Mouse (Mus musculus) hindbrain, postnatal 0 days (tissue): ENCODE measurements around the gene Ryr2. TPM values are rescaled to one million over a fixed set of nuclear protein-coding genes. Genes with fewer than 3 reads are reported as not detected.
A peak's percentile ranks its signal among the peaks of the same experiment; 100 is the strongest.

Experiments used
- ATAC-seq: fragments of 200-750 bp; cut with Nextera tagmentation; 2 replicates; pipeline ENCODE4 v1.8.0; 2017; ENCODE audit warnings: mild to moderate bottlenecking, moderate TSS enrichment, moderate library complexity
- DNase-seq: peaks from one replicate; pipeline ENCODE4 v3.0.0-alpha.2; 2015; ENCODE audit warnings: low spot score
- H3K27ac ChIP-seq: fragments of 300-500 bp; sonication (generic); 2 replicates; pipeline ENCODE4 v1.5.1; 2014; ENCODE audit warnings: mild to moderate bottlenecking
- H3K27me3 ChIP-seq: fragments of 300-500 bp; sonication (generic); 2 replicates; pipeline ENCODE4 v1.6.1; 2014; ENCODE audit warnings: low read length, mixed read lengths; ENCODE audit not compliant: insufficient read depth
- H3K36me3 ChIP-seq: fragments of 300-500 bp; sonication (generic); 2 replicates; pipeline ENCODE4 v1.6.1; 2014; ENCODE audit warnings: low read length, mixed read lengths; ENCODE audit not compliant: insufficient read depth
- H3K4me1 ChIP-seq: fragments of 300-500 bp; sonication (generic); 2 replicates; pipeline ENCODE4 v1.6.1; 2014; ENCODE audit warnings: antibody characterized with exemption, low read length, mixed read lengths; ENCODE audit not compliant: insufficient read depth
- H3K4me2 ChIP-seq: fragments of 300-500 bp; sonication (generic); 2 replicates; pipeline ENCODE4 v1.6.1; 2014; ENCODE audit warnings: low read depth, mild to moderate bottlenecking, low read length, moderate library complexity, mixed read lengths
- H3K4me3 ChIP-seq: fragments of 300-500 bp; sonication (generic); 2 replicates; pipeline ENCODE4 v1.5.1; 2014; ENCODE audit warnings: low read length
- H3K9ac ChIP-seq: fragments of 300-500 bp; sonication (generic); replicated peaks from 2 replicates; pipeline ENCODE4 v1.6.1; 2014; ENCODE audit warnings: mild to moderate bottlenecking, low read length, moderate library complexity, mixed read lengths
- H3K9me3 ChIP-seq: fragments of 300-500 bp; sonication (generic); 2 replicates; pipeline ENCODE4 v1.6.1; 2016; ENCODE audit warnings: low read length, mixed read lengths
- CTCF ChIP-seq: IDR thresholded peaks from 2 replicates; pipeline ENCODE4 v1.5.1; 2016; ENCODE audit warnings: antibody characterized with exemption, control low read depth, low read depth
- WGBS: fragments of 180-500 bp; shearing (Covaris S2); extraction: QIAGEN DNeasy Blood & Tissue Kit; methylation state at CpG from one replicate; pipeline ENCODE4 v1.1.7; 2014; 5-methylcytosine and 5-hydroxymethylcytosine counted together
- polyA plus RNA-seq: library from polyadenylated mRNA; unstranded; fragments of >200 nt; fragmentation: Nextera tagmentation; extraction: Ambion mirVana; gene quantifications from 2 replicates; pipeline ENCODE4 v1.2.1, GENCODE M21; 2015
- total RNA-seq: library from RNA; depleted of rRNA; stranded (reverse); fragments of >200 nt; gene quantifications from 2 replicates; pipeline ENCODE4 v1.2.3, GENCODE M21; 2014

The Ryr2 gene
- total and polyA plus RNA-seq, 2 experiments from 2014 or later, result 3.8 to 29.8 TPM

DNA sequence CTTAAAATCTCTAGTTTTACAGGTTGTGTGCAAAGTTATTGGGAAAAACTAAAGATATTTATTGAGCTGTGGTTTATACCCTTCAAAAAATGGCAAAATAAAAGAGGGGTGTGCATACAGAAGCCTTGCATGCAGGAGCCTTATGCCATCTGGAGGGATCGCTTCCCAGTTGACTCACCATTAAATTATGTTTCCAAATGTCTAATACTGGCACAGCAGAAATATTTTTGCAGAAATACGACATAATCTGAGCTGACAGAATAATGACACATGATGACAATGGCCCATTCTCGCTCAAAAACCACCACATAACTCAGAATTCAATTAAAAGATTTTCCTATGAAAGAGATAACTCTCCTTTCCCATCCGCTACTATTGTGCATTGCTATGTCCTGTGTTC is 77.4 kb downstream of the Ryr2 start:
- Histone ChIP-seq H3K27ac (no peak overlapping the region), H3K9ac (no peak overlapping the region), H3K4me3 (no peak overlapping the region), H3K36me3 (no peaks in the 10 kb centered on the region), H3K4me1 (no peaks in the 10 kb centered on the region), H3K4me2 (no peak overlapping the region), H3K27me3 (no peaks in the 10 kb centered on the region), H3K9me3 (no peaks in the 10 kb centered on the region)
- ATAC-seq (no peak), DNase-seq (no peak)
- TF ChIP-seq CTCF, result no peak
- WGBS, result 81% methylated on average over 4 of the region's 4 CpGs

DNA sequence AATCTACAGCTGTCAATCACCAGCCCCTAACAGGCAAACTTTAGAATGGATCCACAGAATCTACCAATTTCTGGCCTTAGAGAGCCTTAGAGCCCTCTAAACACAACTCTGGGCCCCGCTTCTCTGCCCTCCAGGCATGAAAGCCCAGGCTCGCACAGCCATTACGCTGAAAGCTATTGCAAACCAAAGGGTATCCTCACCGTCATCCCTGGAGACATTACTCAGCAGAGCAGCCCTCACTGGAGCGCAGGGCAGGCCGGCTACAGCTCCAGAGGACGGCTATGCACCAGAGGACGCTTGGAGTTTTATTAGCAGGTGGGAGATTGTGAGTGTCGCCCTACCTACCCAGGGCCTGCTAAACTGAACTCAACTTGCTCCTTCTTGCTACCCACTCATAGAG is 88.7 kb downstream of the Ryr2 start:
- DNase-seq (no peak), ATAC-seq (peak; percentile 55)
- no peaks in the 10 kb centered on the region for H3K4me1 ChIP-seq
- H3K4me2 ChIP-seq, result no peak overlapping the region
- no peak for TF ChIP-seq CTCF
- no peak overlapping the region for H3K9ac ChIP-seq
- no peaks in the 10 kb centered on the region for H3K27me3 ChIP-seq
- peak overlapping the region; percentile 22; the same call in 1 of the 2 replicates for H3K27ac ChIP-seq
- no peaks in the 10 kb centered on the region for H3K9me3 ChIP-seq
- WGBS, result 73% methylated on average over 9 of the region's 9 CpGs
- no peaks in the 10 kb centered on the region for H3K36me3 ChIP-seq
- no peak overlapping the region for H3K4me3 ChIP-seq

DNA sequence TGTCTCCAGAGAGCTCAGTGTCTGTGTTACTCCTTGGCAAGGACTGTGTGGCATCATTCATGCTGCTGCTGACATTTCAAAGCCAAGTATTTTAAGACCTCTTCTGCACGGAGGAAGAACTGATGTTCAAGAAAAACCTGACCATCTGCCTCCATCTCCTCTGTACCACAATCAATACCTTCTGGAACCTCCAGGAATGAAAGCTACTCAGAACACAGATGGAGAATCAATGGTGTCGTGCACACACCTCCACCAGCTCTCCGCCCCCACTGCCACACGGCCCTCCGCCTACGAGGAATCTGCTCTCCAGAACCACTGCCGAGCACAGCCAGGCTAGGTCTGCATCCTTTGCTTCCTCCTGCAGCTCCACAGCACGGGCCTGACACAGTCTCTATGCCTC is 92.8 kb downstream of the Ryr2 start:
- ATAC-seq (no peak), DNase-seq (no peak)
- H3K9me3 ChIP-seq, result no peaks in the 10 kb centered on the region
- no peaks in the 10 kb centered on the region for H3K4me1 ChIP-seq
- no peak for TF ChIP-seq CTCF
- no peak overlapping the region for H3K4me3 ChIP-seq
- H3K36me3 ChIP-seq, result no peaks in the 10 kb centered on the region
- no peak overlapping the region for H3K27ac ChIP-seq
- 81% methylated on average over 8 of the region's 8 CpGs for WGBS
- no peaks in the 10 kb centered on the region for H3K27me3 ChIP-seq
- no peak overlapping the region for H3K9ac ChIP-seq
- H3K4me2 ChIP-seq, result no peak overlapping the region

DNA sequence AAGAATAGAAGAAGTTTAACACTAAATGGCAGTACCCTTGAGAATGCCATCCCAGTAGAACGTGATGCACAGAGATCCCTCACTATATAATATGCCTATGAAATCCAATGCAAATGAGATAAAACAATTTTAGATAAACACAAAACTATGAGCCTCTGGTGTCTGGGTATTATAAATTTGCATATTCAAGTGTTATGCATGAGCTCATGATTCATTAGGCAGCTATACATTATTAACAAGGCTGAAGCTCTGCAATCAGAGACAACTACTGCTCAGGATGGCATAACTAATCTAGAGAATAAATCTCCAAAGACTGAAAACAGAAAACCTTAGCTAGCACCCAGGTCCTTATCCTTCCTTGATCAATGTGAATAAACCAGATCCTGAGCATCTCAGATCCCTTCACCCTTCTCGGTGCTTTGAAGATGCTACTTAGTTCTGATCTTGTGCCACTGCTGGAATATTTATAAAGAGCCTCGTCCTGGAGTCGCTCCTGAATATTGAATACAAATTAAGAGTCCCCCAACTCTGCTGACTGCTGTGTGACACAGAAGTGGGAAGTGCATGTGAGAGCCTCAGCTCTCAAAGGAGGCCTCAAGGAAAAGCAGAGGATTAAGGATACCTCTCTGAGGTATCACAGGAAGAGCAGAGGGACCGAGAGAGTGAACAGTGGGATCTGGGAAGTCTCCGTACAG is 97.6 kb downstream of the Ryr2 start:
- Histone ChIP-seq H3K9me3 (no peaks in the 10 kb centered on the region), H3K4me2 (no peak overlapping the region), H3K4me1 (no peaks in the 10 kb centered on the region), H3K27ac (no peak overlapping the region), H3K4me3 (no peak overlapping the region), H3K27me3 (no peaks in the 10 kb centered on the region), H3K9ac (no peak overlapping the region), H3K36me3 (no peaks in the 10 kb centered on the region)
- 0 out of 2 replicates have a peak, but pooled peaks have one; percentile 28 for ATAC-seq
- no peak for TF ChIP-seq CTCF
- 62% methylated on average over 6 of the region's 6 CpGs for WGBS
- DNase-seq, result no peak

DNA sequence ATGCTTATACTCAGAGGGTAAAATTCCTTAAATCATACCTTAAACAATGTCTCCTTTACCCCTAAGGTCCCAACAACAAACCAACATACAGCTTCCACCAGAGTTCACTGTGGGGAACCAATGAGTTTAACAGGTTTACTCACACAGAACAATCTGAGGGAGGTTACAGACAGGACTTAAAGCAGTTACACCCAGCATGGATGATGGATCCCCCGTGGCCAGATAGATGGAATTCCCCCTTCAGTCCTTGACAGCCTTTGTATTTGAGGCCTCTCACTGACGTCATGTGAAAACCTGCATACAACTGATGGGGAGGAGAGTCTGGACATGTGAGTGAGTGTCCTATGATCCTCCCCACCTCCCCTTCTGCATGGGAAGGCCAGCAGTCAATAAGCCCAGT is 99.2 kb downstream of the Ryr2 start:
- no peaks in the 10 kb centered on the region for H3K9me3 ChIP-seq
- no peak overlapping the region for H3K4me2 ChIP-seq
- no peak for ATAC-seq

DNA sequence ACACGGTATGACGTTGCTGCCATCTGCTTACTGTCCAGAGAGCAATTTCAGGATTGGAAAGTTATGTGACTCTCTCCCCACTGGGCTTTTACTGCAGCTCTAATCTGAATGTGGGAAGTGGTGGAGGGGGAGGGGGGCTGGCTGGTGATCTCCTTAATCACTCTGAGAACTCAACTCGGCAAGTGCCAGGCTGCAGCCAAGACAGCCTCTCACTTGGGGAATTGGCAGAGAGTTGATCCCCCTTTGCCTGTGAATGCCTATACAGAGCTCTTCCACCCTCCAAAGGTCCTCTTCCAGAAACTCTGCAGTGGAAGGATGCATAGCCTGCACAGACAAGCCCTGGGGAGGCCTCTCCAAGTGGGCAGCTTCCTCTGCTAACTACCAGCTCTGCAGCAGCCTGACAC is 104.9 kb downstream of the Ryr2 start:
- no peaks in the 10 kb centered on the region for H3K9me3 ChIP-seq
- H3K4me1 ChIP-seq, result no peaks in the 10 kb centered on the region
- H3K36me3 ChIP-seq, result no peaks in the 10 kb centered on the region
- peak; percentile 69 for ATAC-seq
- no peak overlapping the region for H3K4me3 ChIP-seq
- TF ChIP-seq CTCF, result no peak
- no peak overlapping the region for H3K9ac ChIP-seq
- no peak overlapping the region for H3K27ac ChIP-seq
- H3K27me3 ChIP-seq, result no peaks in the 10 kb centered on the region
- no peak overlapping the region for H3K4me2 ChIP-seq
- peak; percentile 35 for DNase-seq
- 38% methylated on average over 3 of the region's 3 CpGs for WGBS

More for the DNA sequence above, 99.2 kb downstream of the Ryr2 start:
- no peak overlapping the region for H3K9ac ChIP-seq
- H3K27me3 ChIP-seq, result no peaks in the 10 kb centered on the region
- no peak overlapping the region for H3K4me3 ChIP-seq
- no peaks in the 10 kb centered on the region for H3K36me3 ChIP-seq
- WGBS, result 53% methylated on average over 2 of the region's 2 CpGs
- no peaks in the 10 kb centered on the region for H3K4me1 ChIP-seq
- no peak overlapping the region for H3K27ac ChIP-seq
- TF ChIP-seq CTCF, result no peak
- DNase-seq, result no peak

DNA sequence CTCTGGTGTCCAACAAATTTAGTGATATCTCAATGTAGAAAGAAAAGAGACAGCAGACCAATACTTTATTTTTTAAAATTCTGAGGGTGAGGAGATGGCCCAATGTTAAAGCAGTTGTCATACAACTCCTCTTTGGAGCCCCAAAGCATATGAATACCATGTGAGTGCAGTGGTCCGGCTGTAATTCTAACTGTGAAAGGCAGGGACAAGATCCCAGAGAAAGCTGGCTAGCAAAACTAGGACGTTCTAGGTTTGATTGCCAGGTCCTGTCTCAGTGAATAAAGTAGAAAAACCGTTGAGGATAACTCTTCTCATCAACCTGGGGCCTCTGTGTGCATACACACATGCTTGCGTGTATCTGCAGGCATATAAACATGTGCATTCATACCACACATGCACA is 106.9 kb downstream of the Ryr2 start:
- Histone ChIP-seq H3K9ac (no peak overlapping the region), H3K4me3 (no peak overlapping the region), H3K36me3 (no peaks in the 10 kb centered on the region), H3K27me3 (no peaks in the 10 kb centered on the region), H3K9me3 (no peaks in the 10 kb centered on the region), H3K4me2 (no peak overlapping the region), H3K4me1 (no peaks in the 10 kb centered on the region), H3K27ac (no peak overlapping the region)
- DNase-seq (no peak), ATAC-seq (no peak)
- 75% methylated on average over 4 of the region's 4 CpGs for WGBS
- TF ChIP-seq CTCF, result no peak
